Mouse (Mus musculus): ENCODE data around the gene Serac1.

DNA sequence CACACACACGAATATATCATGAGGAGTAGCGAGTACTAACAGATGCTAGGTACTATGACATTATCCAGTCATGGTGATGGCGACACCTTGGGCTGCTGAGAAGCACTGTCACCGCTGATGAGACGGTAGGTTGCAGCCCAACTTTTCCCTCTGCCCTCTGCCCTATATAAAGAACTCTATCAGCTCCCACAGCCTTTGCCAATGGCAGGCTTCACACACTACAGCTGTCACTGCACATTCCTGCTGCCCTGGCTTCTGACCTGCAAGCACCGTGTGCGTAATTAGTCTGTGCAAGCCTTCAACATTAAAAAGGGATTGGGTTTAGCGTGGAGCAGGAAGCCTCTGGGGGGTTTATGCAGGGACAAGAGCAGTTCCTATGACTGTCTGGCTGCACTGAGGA, 16.7 kb downstream of the Serac1 start:
- no peak for TF ChIP-seq CTCF (IDR thresholded peaks at IDR 0.05; ENCODE audit: low read depth, low read length)
- TF ChIP-seq GATA1 (IDR thresholded peaks at IDR 0.05; ENCODE audit: borderline replicate concordance, low read length) = no peak
- no peak for TF ChIP-seq TAL1 (conservative IDR thresholded peaks at IDR 0.05; ENCODE audit: low read depth, low read length)
- TF ChIP-seq POLR2AphosphoS5 (IDR thresholded peaks at IDR 0.05; ENCODE audit: insufficient replicate concordance, low read depth, low read length) = no peak
